ENCODE assay signal across 16 mouse cellular contexts in genomic region chr2:6450544-6450943, GRCm38 (mm10).
DNase-seq lines count a peak whose midpoint lies in the region; ATAC-seq lines count a peak whose summit lies in the region.
"Had no signal": no experiment of that assay in that cellular context is flagged by ENCODE, and none has a peak within 500 bp of the region (broad histone marks: within the 10 kb centered on the region; RNA-seq: fewer than 3 reads in every experiment).

No protein-coding gene starts in this region.

- no peak overlapping the region for H3K4me3 ChIP-seq in hindbrain, embryonic 12.5 days
- no peak overlapping the region for H3K4me3 ChIP-seq in hindbrain, embryonic 11.5 days (ENCODE audit: low read depth, low read length)
- no peak overlapping the region for H3K4me3 ChIP-seq in neural tube, embryonic 15.5 days (replicated peaks)
- H3K4me3 ChIP-seq: embryonic facial prominence, embryonic 10.5 days; heart, embryonic 10.5 days; limb, embryonic 10.5 days; liver, embryonic 15.5 days had no signal

- intact Hi-C loops in heart, postnatal 36 days (cut with DNase I): no loop called here

- no peak for ATAC-seq in hindbrain, embryonic 12.5 days (ENCODE audit: low FRiP score)
- ATAC-seq in hindbrain, embryonic 11.5 days (ENCODE audit: low FRiP score): no peak
- peak; percentile 51; the same call in 1 of the 2 replicates for ATAC-seq in neural tube, embryonic 15.5 days (ENCODE audit: low FRiP score)

- no peak overlapping the region for H3K9ac ChIP-seq in hindbrain, embryonic 12.5 days
- no peak overlapping the region for H3K9ac ChIP-seq in hindbrain, embryonic 11.5 days (ENCODE audit: low read depth, low read length)
- no peak overlapping the region for H3K9ac ChIP-seq in neural tube, embryonic 15.5 days (replicated peaks)
- H3K9ac ChIP-seq: liver, embryonic 15.5 days had no signal

- no peaks in the 10 kb centered on the region for H3K36me3 ChIP-seq in hindbrain, embryonic 12.5 days
- H3K36me3 ChIP-seq in hindbrain, embryonic 11.5 days (ENCODE audit: control insufficient read depth, insufficient read depth, low read length): no peaks in the 10 kb centered on the region
- H3K36me3 ChIP-seq in neural tube, embryonic 15.5 days: no peaks in the 10 kb centered on the region
- H3K36me3 ChIP-seq: heart, embryonic 10.5 days; liver, embryonic 15.5 days had no signal

- 76% methylated on average over 3 of the region's 3 CpGs for WGBS in hindbrain, embryonic 12.5 days
- WGBS in hindbrain, embryonic 11.5 days: 93% methylated on average over 3 of the region's 3 CpGs
- 52% methylated on average over 3 of the region's 3 CpGs for WGBS in neural tube, embryonic 15.5 days

- no peak for DNase-seq in hindbrain, embryonic 11.5 days (ENCODE audit: low spot score)
- peak; percentile 31 for DNase-seq in retina, postnatal 1 day
- no peak for DNase-seq in retina, embryonic 14.5 days (ENCODE audit: low spot score)
- peak; percentile 65 to 66 for DNase-seq in cerebellum, postnatal 36 days
- no peak for DNase-seq in heart, postnatal 36 days
- DNase-seq in gastrocnemius, postnatal 25 days: no peak
- DNase-seq: adrenal gland, adult 8-10 months; B cell, adult 2 months; lung, postnatal 14 days had no signal

- H3K27me3 ChIP-seq in hindbrain, embryonic 12.5 days: no peaks in the 10 kb centered on the region
- no peaks in the 10 kb centered on the region for H3K27me3 ChIP-seq in hindbrain, embryonic 11.5 days (ENCODE audit: control insufficient read depth, insufficient read depth, low read length)
- H3K27me3 ChIP-seq in neural tube, embryonic 15.5 days (replicated peaks): no peaks in the 10 kb centered on the region
- H3K27me3 ChIP-seq: liver, embryonic 15.5 days had no signal

- H3K4me2 ChIP-seq in hindbrain, embryonic 12.5 days (replicated peaks): no peak overlapping the region
- no peak overlapping the region for H3K4me2 ChIP-seq in hindbrain, embryonic 11.5 days (replicated peaks; ENCODE audit: low read depth, low read length)
- no peak overlapping the region for H3K4me2 ChIP-seq in neural tube, embryonic 15.5 days
- H3K4me2 ChIP-seq: liver, embryonic 15.5 days; midbrain, embryonic 11.5 days had no signal

- H3K4me1 ChIP-seq in hindbrain, embryonic 12.5 days: peaks cover 7% of the 10 kb centered on the region
- H3K4me1 ChIP-seq in hindbrain, embryonic 11.5 days (replicated peaks; ENCODE audit: control insufficient read depth, insufficient read depth, low read length): no peaks in the 10 kb centered on the region
- peaks cover 16% of the 10 kb centered on the region for H3K4me1 ChIP-seq in neural tube, embryonic 15.5 days
- H3K4me1 ChIP-seq: embryonic facial prominence, embryonic 10.5 days had no signal

- 0 out of 2 replicates have a peak overlapping the region, but pooled peaks have one; percentile 17 for H3K27ac ChIP-seq in hindbrain, embryonic 12.5 days
- H3K27ac ChIP-seq in hindbrain, embryonic 11.5 days (ENCODE audit: low read depth, low read length): no peak overlapping the region
- H3K27ac ChIP-seq in neural tube, embryonic 15.5 days (replicated peaks): no peak overlapping the region
- H3K27ac ChIP-seq: embryonic facial prominence, embryonic 10.5 days; heart, embryonic 10.5 days; limb, embryonic 10.5 days; liver, embryonic 15.5 days had no signal

- no peaks in the 10 kb centered on the region for H3K9me3 ChIP-seq in hindbrain, embryonic 12.5 days (replicated peaks)
- H3K9me3 ChIP-seq in hindbrain, embryonic 11.5 days (ENCODE audit: control insufficient read depth, low read length): no peaks in the 10 kb centered on the region
- H3K9me3 ChIP-seq in neural tube, embryonic 15.5 days (replicated peaks): no peaks in the 10 kb centered on the region
- H3K9me3 ChIP-seq: embryonic facial prominence, embryonic 10.5 days; heart, embryonic 10.5 days; limb, embryonic 10.5 days; liver, embryonic 15.5 days had no signal

Comparison
In these comparisons a context has a peak if more than half of its experiments do, and no peak if none do; other contexts are left out.
1. DNase-seq: peak in retina, postnatal 1 day (single experiment) and cerebellum, postnatal 36 days (2 of 2); none in hindbrain, embryonic 11.5 days (single experiment), retina, embryonic 14.5 days (single experiment), heart, postnatal 36 days (0 of 2) and gastrocnemius, postnatal 25 days (single experiment).